Mouse (Mus musculus): ENCODE results near the gene Tmem30a.

The Tmem30a gene

DNA sequence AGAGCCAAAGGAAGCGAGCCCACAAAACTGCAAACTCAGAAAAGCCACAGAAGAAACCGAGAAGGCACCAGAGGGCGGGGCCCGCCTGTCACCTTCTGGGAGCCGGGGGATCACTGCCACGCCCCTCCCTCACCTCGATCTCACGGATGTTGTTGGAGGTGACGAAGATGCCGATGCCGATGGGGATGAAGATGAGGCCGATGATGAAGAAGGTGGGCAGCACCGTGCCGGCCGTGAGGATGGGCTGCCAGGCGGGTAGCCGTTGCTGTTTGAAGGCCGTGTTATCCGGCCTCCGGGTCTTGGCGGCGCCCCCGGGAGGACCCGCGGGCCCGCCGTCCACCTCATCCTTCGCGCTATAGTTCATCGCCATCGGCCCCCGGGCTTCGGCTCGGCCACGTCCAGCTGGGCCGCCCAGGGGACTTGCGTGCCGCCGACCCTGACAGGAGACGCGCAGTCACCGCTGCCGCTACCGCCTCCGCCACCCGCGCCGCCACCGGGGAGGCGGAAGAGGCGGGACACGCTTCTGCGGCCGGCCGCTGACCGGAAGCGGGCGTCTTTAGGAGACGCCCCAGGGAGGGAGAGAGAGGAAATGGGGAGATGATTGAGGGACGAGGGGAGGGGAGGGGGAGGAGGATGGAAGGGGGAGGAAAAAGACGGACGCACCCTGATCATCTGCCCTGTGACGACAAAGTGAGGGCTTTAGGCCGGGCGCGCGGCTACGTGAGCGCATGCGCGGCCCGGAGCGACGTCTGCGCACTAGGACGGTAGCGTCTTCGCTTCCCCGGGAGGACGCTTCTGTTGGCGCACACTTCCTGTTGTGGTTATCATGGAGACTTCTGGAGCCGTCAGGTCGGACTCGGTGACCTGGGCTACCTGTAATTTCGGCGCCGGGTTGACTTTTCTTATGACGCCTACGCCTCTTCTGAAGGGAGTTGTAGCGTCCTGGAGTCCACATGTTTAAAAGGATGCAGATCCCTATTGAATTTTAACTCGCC lies at the start of gene Tmem30a:
Tmem30a (minus strand) TSS at position 667 of the 995 bp plus-strand sequence.
- DNase-seq (ENCODE audit: low spot score) = peak; percentile 95

DNA sequence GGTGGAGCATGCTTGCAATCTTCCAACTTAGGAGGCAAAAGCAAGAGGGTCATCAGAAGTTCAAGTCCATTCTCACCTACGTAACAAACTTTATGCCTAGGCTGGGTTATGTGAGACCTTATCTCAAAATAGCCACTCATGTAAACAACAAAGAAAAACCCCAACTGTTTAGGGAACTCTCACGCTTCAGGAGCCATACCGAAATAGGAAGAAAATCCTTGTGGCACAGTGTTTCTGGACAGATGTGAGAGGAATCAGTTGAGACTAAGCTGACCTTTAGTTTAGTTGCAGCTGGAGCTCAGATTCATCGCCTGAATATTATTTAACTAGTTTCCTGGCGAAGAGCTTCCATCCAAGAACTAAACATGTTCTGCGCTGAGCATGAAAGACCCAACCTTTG lies 49.3 kb upstream of the Tmem30a start:
- DNase-seq (ENCODE audit: low spot score) = no peak

DNA sequence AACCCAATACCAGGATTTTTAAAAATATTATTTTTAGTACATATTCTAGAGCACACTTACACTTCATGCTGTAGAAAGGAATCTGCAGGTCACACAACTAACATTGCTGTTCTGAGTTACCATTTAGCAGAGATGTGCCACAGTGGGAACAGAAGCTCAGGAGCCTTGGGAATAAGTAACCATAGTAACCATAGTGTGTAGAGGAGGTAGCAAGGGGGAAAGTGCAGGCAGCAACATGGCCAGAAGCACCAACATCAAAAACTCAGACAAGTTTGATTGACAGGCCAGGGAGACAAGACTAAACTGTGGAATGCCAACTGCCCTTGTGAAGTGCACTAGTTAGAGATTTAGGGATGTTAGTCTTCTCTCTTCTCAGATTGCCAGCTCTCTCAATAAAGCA lies 48.7 kb upstream of the Tmem30a start:
- DNase-seq (ENCODE audit: low spot score) = no peak

DNA sequence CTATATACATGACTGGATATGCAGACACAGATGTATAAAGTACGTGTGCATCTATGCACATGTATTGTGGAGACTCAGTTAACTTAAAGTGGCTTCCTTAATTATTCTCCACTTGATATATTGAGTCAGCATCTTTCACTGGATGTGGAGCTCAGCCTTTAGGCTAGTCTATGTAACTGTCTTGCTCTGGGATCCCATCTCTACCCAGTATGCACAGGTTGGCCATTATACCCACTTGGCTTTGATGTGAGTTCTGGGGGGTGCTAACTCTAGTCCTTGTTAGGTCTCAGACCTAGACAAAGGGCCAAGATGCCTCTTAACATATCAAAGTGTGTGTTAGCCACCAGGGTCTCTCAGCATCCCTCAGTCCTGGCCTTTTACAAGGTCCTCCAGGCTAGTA lies 38.0 kb upstream of the Tmem30a start:
- no peak for DNase-seq (ENCODE audit: low spot score)

DNA sequence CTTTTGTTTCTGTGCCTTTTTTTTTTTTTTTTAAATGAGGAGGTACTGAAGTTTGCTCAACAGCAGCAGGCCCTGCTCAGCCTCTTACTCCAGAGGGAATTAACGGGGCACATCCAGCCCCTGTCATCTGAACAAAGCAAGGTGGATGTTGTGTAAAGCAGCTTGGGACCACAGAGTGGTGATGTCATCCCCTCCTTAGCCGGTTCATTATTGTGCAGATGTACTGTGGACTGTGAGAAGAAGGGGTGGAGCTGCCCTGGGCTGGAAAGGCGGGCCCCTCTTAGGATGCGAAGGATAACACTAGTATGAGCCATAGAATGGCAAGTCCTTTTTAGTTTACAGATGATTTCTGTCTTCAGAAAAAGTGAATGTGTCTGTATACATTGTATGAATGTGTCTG lies 37.6 kb upstream of the Tmem30a start:
- DNase-seq (ENCODE audit: low spot score) = no peak

DNA sequence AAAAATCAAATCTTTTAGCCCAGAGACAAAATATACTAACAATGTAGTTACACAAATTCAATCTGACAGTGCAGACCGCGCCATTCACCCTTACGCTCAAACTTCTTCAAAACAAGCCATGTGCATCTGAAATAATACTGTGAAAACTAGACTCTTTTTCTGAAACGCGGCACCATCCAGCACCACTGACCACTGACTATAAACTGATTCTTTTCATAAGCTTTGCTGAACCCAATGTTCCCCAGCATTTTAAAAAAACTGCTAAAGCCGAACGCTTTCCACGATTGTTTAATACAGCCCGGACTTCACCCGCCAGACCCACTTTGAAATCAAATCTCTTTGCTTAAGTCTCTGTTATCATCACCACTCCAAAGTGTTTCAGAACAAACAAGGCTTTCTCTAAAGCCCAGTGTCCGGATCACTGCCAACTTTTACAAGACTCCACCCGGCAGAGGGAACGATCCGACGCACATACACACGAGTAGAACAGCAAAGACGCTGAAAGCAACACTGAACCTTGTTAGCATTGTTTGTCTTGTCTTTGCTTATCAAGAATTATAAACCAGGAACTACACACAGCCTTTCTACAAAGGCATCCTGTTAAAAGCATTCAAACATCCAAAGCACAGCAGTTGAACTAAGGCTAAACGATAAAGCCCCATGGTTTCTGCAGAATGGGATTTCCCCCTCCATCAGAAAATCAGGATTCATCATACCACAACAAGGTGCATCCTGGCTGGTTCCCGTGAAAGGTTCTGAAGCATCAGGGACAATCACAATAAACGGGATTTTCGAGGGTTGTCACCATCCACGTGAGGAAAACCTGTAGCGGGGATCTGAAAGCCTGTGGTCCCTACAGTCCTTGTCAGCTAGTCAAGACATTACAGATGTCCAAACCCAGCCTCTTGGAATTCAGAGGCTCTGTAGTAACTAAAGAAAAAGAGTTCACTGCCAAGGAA lies 36.8 kb upstream of the Tmem30a start:
- DNase-seq (ENCODE audit: low spot score) = no peak

DNA sequence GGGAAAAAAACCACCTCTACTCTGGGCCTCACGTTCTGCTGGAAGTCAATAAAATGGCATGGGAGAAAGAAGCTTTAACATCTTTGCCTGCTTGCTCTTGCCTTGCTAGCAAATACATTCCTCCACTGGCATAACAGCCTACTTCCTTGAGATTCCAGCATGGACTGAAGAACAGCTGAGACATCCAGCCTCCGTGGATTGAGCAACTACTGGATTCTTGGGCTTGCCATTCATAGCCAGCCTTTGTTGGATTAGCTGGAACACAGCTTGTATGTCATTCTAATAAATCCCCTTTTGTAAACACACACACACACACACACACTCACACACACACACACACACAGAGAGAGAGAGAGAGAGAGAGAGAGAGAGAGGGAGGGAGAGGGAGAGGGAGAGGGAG lies 33.8 kb upstream of the Tmem30a start:
- no peak for DNase-seq (ENCODE audit: low spot score)

DNA sequence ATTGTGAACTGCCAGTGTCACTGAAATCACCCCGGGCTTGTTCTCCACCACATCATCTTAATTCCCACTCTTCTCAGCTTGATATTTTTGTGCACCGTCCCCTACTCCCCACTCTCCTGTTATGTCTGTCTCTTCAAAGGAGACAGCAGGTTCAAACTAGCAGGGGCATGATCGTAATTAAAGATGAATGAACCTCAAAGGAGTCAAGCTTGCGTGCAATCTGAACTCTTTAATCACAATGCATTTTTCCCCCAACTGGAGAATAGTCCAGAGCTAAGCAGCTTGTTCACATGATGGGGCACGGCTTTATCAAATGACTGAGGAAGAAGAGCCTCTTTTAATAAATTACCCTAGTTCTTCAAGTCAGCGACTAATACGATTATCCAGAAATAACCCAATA lies 32.2 kb upstream of the Tmem30a start:
- DNase-seq (ENCODE audit: low spot score) = no peak

DNA sequence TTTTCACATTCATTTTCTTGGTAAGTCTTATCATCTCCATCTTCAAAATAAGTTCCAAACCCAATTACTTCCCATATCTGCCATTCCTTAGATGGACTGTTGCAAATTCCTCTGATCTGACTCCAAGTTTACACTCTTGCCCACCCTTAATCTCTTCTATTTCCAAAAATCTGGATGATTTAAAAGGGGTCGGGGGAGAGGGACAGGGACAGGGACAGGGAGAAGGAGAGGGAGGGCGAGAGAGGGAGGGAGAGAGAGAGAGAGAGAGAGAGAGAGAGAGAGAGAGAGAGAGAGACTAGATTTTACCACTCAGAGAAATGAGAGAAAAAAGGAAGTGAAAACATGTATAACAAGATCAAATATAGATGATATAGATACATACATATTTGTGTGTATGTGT lies 30.5 kb upstream of the Tmem30a start:
- DNase-seq (ENCODE audit: low spot score) = no peak

DNA sequence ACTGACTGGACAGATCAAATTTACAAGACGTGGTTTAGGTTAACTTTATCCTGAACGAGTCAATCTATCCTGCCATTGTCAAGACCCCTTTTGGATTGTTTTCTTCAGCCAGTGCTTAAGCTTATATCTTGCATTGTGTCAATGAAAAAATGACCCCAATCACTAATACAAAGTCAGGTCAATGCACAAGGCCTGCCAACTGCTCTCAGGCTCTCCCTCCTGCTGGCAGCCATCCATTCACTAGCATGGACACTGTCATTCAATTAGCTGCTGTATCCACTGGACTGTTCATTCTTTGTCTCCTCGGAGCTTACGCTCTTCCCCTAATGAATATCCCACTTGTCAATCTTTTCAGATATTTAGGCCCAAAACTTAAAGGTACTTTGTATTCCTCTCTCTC lies 30.1 kb upstream of the Tmem30a start:
- DNase-seq (ENCODE audit: low spot score) = no peak

DNA sequence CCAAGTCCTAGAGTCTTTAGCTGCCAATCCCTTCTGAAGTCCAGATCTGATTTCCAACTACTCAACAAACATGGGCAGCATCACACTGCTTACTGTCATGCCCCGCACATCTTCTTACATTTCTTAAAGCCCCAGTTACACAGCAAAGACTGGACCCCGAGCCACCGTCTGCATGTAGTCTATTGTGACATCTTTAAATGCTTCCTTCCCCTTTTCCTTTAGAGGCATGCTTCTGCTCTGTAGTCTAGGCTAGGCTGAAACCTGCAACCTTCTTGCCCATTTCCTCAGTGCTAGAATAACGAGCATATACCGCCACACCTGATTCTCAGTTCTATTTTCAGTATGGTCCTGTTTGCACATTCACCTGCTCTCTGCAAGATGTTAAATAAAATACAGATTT lies 23.2 kb upstream of the Tmem30a start:
- DNase-seq (ENCODE audit: low spot score) = no peak

DNA sequence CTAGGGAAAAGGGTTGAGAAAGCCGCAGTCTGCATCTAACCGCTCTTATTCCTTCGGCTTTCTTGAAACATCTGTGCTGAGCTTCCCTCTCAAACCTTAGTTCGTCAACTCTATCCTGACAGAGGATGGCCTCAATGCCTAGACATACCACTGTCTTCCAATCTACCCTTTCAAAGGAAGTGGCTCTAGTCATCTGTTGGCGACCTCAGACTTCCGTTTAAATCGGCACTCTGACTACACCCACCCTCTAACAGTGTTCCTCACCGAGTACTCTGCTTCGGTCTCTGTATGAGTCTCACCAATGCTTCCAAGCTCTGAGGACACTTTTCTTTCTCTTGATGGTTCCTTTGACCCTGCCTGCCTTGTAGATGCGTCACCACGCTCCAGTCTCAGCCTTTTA lies 22.7 kb upstream of the Tmem30a start:
- DNase-seq (ENCODE audit: low spot score) = no peak

DNA sequence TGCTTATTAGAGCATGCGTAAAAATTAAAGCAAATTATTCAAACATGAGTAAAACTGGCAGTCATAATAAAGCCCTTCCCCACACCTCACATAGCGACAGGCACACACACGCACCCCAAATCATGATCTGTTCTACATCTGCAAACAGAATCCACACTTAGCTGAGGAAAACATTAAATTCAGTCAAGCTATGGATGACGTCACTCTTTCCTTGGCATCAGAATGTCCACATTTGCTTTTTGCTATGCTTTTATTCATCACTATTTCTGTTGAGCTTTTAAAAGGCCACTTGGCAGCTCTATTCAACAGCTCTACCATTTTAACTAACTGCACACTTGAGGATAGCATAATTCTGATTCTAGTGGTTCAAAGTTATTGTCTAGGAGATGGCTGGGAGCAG lies 21.3 kb upstream of the Tmem30a start:
- DNase-seq (ENCODE audit: low spot score) = no peak

DNA sequence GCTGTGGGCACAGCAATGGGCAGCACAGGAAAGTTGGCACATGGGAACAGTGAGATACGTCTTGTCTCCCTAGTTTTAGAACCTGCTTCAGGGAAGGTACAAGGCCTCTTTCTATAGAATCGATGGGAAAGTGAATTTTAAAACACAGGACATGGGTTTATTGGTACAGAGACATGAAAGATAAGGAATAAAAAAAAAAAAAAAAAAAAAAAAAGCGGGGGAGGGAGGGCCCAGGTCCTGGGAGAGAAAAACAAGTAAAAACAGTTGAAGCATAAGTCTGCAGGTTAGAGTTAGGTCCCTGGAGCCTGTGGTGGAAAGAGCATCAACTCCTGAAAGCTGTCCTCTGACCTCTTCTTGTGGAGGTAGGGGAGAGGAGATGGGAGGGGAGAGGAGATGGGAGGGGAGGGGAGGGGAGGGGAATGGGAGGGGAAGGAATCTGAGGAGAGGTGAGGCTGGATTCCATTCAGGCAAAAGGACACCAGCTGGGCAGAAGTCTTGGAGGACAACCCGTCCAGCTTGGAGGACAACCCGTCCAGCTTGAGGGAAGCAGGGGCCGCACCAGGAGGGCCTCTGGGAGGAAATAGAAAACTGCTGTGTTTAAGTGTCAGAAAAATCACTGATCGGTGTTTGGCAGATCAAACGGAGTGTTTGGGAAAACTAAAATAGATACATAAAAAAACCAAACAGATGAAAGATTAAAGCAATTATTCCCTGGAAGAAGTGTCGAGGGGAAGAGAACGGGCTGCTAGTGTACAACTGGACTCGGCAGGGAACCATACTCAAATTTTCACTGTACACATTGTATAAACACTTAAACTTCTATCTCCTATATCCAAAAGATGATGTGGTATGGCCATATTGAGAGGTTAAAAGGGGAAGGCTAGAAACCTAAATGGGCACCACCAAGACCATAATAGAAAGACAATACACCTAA lies 17.9 kb upstream of the Tmem30a start:
- no peak for DNase-seq (ENCODE audit: low spot score)

DNA sequence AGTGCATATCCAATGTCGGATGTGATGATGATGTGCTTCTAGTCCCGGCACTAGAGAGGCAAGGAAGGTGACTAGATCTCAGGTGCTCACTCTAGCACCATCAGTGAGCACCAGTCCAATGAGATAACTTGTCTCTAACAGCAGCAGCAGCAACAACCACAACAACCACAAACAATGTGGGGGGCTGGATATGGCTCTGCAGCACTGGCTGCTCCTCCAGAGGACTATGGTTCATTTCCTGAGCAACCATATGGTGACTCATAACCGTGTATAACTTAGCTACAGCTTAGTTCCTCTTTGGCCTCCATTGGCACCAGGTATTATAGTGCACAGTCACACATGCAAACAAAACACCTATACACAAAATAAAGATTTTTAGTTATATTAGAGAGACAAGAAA lies 17.2 kb upstream of the Tmem30a start:
- DNase-seq (ENCODE audit: low spot score) = no peak

DNA sequence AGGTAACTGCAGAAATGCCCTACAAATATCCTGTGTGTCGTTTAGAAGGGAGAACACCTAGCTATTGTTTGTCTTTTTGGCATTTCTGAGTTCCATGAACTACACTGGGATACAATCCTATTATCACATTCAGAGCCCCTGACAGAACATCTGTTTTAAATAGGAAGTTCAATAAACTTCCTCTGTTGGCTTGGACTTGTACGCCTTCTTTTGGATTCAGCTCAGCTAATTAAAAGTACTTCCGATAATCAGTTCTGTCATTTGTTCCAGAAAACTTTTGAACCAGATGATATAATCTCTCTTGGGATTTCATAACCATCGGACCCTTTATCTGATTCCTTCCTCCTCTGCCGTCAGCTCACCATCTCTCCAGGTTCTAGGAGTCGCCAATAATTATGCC lies 16.1 kb upstream of the Tmem30a start:
- no peak for DNase-seq (ENCODE audit: low spot score)

DNA sequence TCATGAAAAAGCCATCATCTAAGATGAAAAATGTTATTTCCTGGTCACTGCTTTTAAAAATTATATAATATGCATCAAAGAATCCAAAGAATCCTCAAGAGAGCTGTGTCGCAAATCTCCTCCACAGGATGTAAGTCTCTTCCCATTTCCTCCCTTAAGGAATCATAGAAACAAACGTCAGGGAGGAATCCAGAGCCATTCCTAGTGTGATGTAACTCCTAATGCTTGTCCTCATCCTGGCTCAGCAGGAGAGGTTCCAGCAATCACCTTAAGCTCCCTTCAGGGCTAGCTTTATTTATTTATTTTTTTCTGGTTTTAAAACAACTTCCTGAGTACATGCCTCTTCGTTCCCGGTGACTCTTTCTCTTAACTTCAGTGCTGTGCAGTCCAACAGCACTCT lies 13.9 kb upstream of the Tmem30a start:
- DNase-seq (ENCODE audit: low spot score) = no peak

DNA sequence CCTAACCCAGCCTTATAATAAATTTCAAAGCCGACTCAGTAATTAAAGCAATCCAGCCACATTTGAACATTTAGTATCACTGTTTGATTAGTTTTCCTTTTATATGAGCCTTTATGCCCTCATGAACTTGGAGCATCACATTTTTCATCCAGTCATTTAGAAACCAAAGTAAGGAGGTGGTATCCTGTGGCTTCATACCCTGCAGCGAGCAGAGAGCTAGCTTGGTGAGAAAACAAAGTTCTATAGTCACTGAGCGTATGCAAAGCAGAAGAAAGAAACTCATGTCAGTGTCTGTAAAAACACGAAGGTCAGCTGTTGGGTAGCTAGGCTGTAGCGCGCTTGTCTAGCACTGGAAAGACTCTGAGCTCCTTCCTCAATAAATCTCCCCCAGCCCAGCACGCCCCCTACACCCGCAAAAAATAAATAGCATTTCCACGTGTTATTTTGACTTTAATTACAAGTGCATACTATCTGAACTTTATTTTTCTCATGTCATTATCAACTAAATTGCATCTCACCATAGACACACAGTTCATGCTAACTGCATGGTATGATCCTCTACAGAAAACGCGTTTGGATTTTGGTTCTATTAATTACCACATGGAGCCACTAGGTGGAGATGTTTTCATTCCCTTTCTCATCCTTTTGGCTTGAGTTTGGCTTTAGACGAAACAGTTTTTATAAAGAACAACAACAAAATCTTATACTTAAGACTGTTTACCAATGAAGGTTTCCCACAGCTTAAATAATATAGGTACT lies 13.2 kb upstream of the Tmem30a start:
- DNase-seq (ENCODE audit: low spot score) = no peak

DNA sequence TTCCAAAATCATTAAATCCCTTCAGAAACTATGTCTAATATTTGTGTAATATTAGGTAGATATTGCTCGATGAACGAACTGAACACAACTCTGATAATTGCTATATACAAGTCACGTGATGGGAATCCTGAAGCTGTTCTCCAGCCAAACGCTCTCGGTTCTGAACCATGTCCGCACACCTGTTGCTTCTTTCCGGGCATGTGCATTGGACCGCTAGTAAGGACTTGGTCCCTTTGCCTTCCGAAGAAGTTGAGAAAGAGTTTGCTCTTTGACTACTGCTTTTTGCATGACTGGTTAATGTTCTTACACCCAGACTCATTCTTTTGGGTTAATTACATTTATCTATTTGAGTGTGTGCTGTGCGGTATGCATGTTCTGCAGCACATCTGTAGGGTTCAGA lies 12.1 kb upstream of the Tmem30a start:
- DNase-seq (ENCODE audit: low spot score) = no peak

DNA sequence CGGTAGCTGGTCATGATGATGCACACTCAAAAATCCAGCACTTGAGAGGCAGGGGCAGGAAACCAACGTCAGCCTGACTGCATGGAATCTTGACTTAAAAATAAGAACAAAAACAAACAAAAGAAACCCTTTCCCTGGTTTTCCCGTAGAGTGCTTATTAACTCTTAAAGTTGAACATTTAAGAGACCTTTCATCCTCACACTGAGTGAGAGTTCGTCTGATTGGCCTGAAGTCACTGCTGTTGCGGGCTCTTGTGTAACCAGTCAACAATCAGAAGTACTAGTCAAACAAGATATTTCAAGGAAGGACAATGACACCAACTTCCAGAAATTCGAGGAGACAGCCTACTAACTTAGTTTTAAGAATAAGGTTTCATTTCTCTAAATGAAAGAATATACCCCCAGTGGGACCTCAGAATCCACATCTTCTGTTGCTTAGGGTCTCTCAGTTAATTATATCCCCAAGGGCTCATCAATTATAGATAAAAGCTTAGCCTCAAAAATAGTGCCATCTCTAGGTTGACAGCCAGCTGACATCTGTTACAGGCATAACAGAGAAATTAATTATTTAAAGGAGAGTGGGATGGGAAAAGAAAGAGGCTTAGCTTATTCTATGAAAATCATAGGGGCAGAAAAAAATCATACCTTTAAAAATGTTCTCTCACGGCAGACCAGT lies 3.3 kb upstream of the Tmem30a start:
- DNase-seq (ENCODE audit: low spot score) = no peak
